Mouse (Mus musculus) heart, adult 2 months (tissue): ENCODE measurements around the gene Gabrg2. TPM values are rescaled to one million over a fixed set of nuclear protein-coding genes. Genes with fewer than 3 reads are reported as not detected.

Source experiments
- DNase-seq, 2 experiments: peaks; one replicate each; pipeline ENCODE4 v3.0.0; 2021
- H3K27ac ChIP-seq: fragments of 200-600 bp; 2 replicates; pipeline ENCODE4 v1.8.1; 2022
- H3K27me3 ChIP-seq: fragments of 200-500 bp; 2 replicates; pipeline ENCODE4 v1.6.1; 2012; ENCODE audit warnings: mild to moderate bottlenecking, low read length, inconsistent platforms, mixed read lengths; ENCODE audit not compliant: control insufficient read depth, insufficient read depth
- H3K36me3 ChIP-seq: fragments of 200-500 bp; 2 replicates; pipeline ENCODE4 v1.6.1; 2012; ENCODE audit warnings: low read length, inconsistent platforms; ENCODE audit not compliant: control insufficient read depth, insufficient read depth
- H3K4me1 ChIP-seq: fragments of 200-500 bp; 2 replicates; pipeline ENCODE4 v1.6.1; 2011; ENCODE audit warnings: low read length; ENCODE audit not compliant: control insufficient read depth, insufficient read depth
- H3K4me3 ChIP-seq: fragments of 200-600 bp; 2 replicates; pipeline ENCODE4 v1.8.1; 2022
- H3K79me2 ChIP-seq: fragments of 200-500 bp; replicated peaks from 2 replicates; pipeline ENCODE4 v1.6.1; 2012; ENCODE audit warnings: mild to moderate bottlenecking, inconsistent platforms, low read length, moderate library complexity, mixed read lengths; ENCODE audit not compliant: control insufficient read depth, insufficient read depth
- H3K9ac ChIP-seq: fragments of 200-500 bp; 2 replicates; pipeline ENCODE4 v1.6.1; 2012; ENCODE audit warnings: low read depth, mild to moderate bottlenecking, control low read depth, inconsistent platforms, low read length, mixed read lengths
- CTCF ChIP-seq: fragments of 200-600 bp; IDR thresholded peaks from 2 replicates; pipeline ENCODE4 v1.8.1; 2022; ENCODE audit warnings: antibody characterized with exemption, mild to moderate bottlenecking, moderate library complexity
- EP300 ChIP-seq: fragments of 200-500 bp; IDR thresholded peaks from 2 replicates; pipeline ENCODE4 v1.6.1; 2011; ENCODE audit warnings: low read depth, low read length, control low read depth; ENCODE audit not compliant: insufficient read depth
- POLR2A ChIP-seq: fragments of 200-500 bp; IDR thresholded peaks from 2 replicates; pipeline ENCODE4 v1.6.1; 2011; ENCODE audit warnings: mild to moderate bottlenecking, low read depth, low read length, control low read depth; ENCODE audit not compliant: insufficient read depth
- WGBS: fragments of 180-500 bp; shearing (Covaris S2); methylation state at CpG from one replicate; pipeline ENCODE4 v1.1.7; 2018; 5-methylcytosine and 5-hydroxymethylcytosine counted together
- intact Hi-C: fragments of 180-260 bp; cut with DNase I; formaldehyde crosslinking; loops from one replicate; pipeline ENCODE4 v1.15.1; 2025
- polyA plus RNA-seq: library from polyadenylated mRNA; depleted of rRNA; stranded (reverse); fragments of >200 nt; gene quantifications from 2 replicates; pipeline ENCODE4 v1.2.3, GENCODE M21; 2012
- total RNA-seq, 2 experiments: library from RNA; stranded (reverse); gene quantifications; 2 replicates each; pipeline ENCODE4 v1.2.3; 2021

Gabrg2 gene
- total and polyA plus RNA-seq, 3 experiments: not detected

- no peak overlapping the region for H3K9ac ChIP-seq
- no peak for DNase-seq
- H3K79me2 ChIP-seq: no peaks in the 10 kb centered on the region
- no peak overlapping the region for H3K27ac ChIP-seq
- no peaks in the 10 kb centered on the region for H3K4me1 ChIP-seq
- H3K36me3 ChIP-seq: no peaks in the 10 kb centered on the region
- WGBS: 77% methylated on average over 2 of the region's 2 CpGs
- intact Hi-C loops: no loop called here
- TF ChIP-seq EP300 (no peak), CTCF (no peak), POLR2A (no peak)
- H3K27me3 ChIP-seq: no peaks in the 10 kb centered on the region
- no peak overlapping the region for H3K4me3 ChIP-seq
These were observed 47.1 kb downstream of the Gabrg2 start for GRCm38 (mm10) chr11:41953550-41953949.

- Histone ChIP-seq H3K27ac (no peak overlapping the region), H3K27me3 (no peaks in the 10 kb centered on the region), H3K4me1 (no peaks in the 10 kb centered on the region), H3K9ac (no peak overlapping the region), H3K36me3 (no peaks in the 10 kb centered on the region), H3K79me2 (no peaks in the 10 kb centered on the region), H3K4me3 (no peak overlapping the region)
- TF ChIP-seq CTCF (no peak), EP300 (no peak), POLR2A (no peak)
- DNase-seq: no peak
- intact Hi-C loops: no loop called here
- 46% methylated on average over 3 of the region's 3 CpGs for WGBS
These were observed 48.8 kb downstream of the Gabrg2 start for GRCm38 (mm10) chr11:41951898-41952297.

- intact Hi-C loops: no loop called here
- Histone ChIP-seq H3K27ac (no peak overlapping the region), H3K79me2 (no peaks in the 10 kb centered on the region), H3K4me3 (no peak overlapping the region), H3K9ac (no peak overlapping the region), H3K27me3 (no peaks in the 10 kb centered on the region), H3K4me1 (no peaks in the 10 kb centered on the region), H3K36me3 (no peaks in the 10 kb centered on the region)
- DNase-seq: no peak
- WGBS: 76% methylated on average over 5 of the region's 5 CpGs
- no peak for TF ChIP-seq CTCF
- no peak for TF ChIP-seq EP300
- no peak for TF ChIP-seq POLR2A
These were observed 55.2 kb downstream of the Gabrg2 start for GRCm38 (mm10) chr11:41945471-41945870.

- TF ChIP-seq CTCF: no peak
- TF ChIP-seq EP300: no peak
- no peak for TF ChIP-seq POLR2A
- Histone ChIP-seq H3K4me1 (no peaks in the 10 kb centered on the region), H3K4me3 (no peak overlapping the region), H3K9ac (no peak overlapping the region), H3K27me3 (no peaks in the 10 kb centered on the region), H3K27ac (no peak overlapping the region), H3K79me2 (no peaks in the 10 kb centered on the region), H3K36me3 (no peaks in the 10 kb centered on the region)
- WGBS: 68% methylated on average over 2 of the region's 2 CpGs
- DNase-seq: no peak
- intact Hi-C loops: no loop called here
These were observed 62.7 kb downstream of the Gabrg2 start for GRCm38 (mm10) chr11:41937979-41938378.

- no peaks in the 10 kb centered on the region for H3K79me2 ChIP-seq
- no peak overlapping the region for H3K27ac ChIP-seq
- H3K4me3 ChIP-seq: no peak overlapping the region
- no peaks in the 10 kb centered on the region for H3K27me3 ChIP-seq
- no peak overlapping the region for H3K9ac ChIP-seq
- no peak for DNase-seq
- intact Hi-C loops: no loop called here
- no peaks in the 10 kb centered on the region for H3K36me3 ChIP-seq
- TF ChIP-seq POLR2A (no peak), CTCF (no peak), EP300 (no peak)
- no peaks in the 10 kb centered on the region for H3K4me1 ChIP-seq
These were observed 81.8 kb downstream of the Gabrg2 start for GRCm38 (mm10) chr11:41918864-41919263.

GRCm38 (mm10) chr11:41914066-41914465 is 86.6 kb downstream of the Gabrg2 start:
- no peak overlapping the region for H3K27ac ChIP-seq
- no peaks in the 10 kb centered on the region for H3K4me1 ChIP-seq
- H3K79me2 ChIP-seq: no peaks in the 10 kb centered on the region
- 71% methylated on average over 6 of the region's 6 CpGs for WGBS
- TF ChIP-seq EP300: no peak
- no peak for TF ChIP-seq POLR2A
- no peak for TF ChIP-seq CTCF
- DNase-seq: no peak
- intact Hi-C loops: no loop called here
- H3K27me3 ChIP-seq: no peaks in the 10 kb centered on the region
- no peaks in the 10 kb centered on the region for H3K36me3 ChIP-seq
- no peak overlapping the region for H3K9ac ChIP-seq
- H3K4me3 ChIP-seq: no peak overlapping the region
